Mouse (Mus musculus) adrenal gland, adult (tissue): Measurements from ENCODE around the gene Olfr478.
"Not testable (repeated sequence)": the region's sequence is repeated elsewhere in the genome, so short reads cannot be mapped to it uniquely, and the experiment has no call there.

Experiments
- DNase-seq, 2 experiments: peaks; one replicate each; pipeline ENCODE4 v3.0.0; 2022 to 2023; ENCODE audit warnings: low spot score in 1 of 2; ENCODE audit not compliant: inconsistent age in 2 of 2

Gene Olfr478

GRCm38 (mm10) chr7:108033889-108034288 is at the start of gene Olfr478:
Olfr478 (minus strand) TSS chr7:108033989.
- no peak for DNase-seq

DNA sequence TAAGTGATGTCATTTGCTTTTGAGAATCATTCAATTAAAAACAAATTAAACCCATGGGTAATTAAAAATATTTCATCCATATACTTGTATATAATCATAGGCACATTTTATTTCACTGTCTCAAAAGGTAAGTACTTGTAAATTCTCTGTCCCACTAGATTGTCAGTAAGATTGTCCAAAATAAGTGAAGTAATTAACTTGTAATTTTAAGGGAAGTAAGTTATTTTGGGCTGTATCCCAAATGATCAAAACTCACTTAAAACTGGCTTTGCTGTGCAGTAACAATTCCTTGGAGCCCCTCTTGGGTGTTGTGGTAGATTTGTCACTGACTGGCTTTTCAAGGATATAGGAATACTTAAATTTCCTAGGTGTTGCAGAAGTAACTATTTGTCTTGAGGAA is 45.8 kb upstream of the Olfr478 start, which contains the start of gene Olfr481:
TSS of gene Olfr481 (plus strand) at position 301 of the 400 bp plus-strand sequence.
- DNase-seq = no peak

DNA sequence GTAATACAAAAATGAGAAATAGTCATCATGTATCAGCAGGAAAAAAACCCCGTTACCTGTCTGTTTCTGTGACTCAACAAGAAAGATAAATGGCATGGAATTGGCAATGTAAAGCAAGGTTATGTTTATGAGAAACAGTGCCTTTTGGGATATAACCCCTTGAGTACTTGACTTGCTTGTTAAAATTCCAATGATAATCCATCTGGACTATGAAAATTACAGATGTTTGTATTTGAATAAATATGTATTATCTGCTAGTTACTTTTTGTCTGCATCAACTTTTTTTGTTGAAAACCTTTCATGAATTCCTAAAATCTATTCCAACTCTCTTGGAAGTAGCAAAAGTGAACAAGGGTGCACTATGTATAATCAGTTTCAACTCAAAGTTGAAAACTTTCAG is 33.5 kb upstream of the Olfr478 start, which contains the start of gene Olfr480:
TSS of gene Olfr480 (minus strand) at position 101 of the 400 bp plus-strand sequence.
- DNase-seq = no peak

GRCm38 (mm10) chr7:108050393-108050792 is 16.6 kb upstream of the Olfr478 start, which contains the start of gene Olfr479:
Olfr479 (plus strand) TSS chr7:108050693.
- DNase-seq = no peak

DNA sequence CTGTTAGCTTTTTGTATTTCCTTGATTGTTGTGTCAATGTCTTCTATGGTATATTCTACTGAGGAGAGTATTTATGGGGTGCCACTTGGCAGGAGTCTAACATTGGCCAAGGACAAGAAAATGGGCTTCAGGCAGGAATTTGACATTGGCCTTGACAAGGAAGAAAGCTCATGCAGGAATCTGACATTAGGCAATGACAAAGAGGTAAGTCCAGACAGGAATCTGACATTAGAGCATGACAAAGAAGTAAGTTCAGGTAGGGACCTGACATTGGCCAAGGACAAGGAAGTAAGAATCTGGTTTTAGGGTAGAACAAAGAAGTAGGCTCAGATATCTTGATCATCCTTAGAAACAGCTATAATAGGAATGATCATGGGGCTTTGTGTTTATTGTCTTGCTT is 19.5 kb downstream of the Olfr478 start:
- DNase-seq = not testable (repeated sequence)

GRCm38 (mm10) chr7:107986393-107986792 is 47.4 kb downstream of the Olfr478 start, which contains the start of gene Olfr477:
Olfr477 (plus strand) TSS chr7:107986693.
- no peak for DNase-seq
